Mouse (Mus musculus) CD4-positive, CD25-positive, alpha-beta regulatory T cell, adult 4 months (primary cell): ENCODE measurements at regions not wholly inside any gene's neighbourhood (a gene's known extent, or its start where the extent isn't known, plus 50 kb on each side); places are given as distances from the start of the nearest gene placed in this dataset.

ENCODE experiments used
- ATAC-seq: one replicate; pipeline ENCODE4 v1.8.0; 2017

GRCm38 (mm10) chr3:130936336-130936735, 173.9 kb upstream of the Lef1 start:
- no peak for ATAC-seq

GRCm38 (mm10) chr3:130935926-130936315, 174.3 kb upstream of the Lef1 start:
- no peak for ATAC-seq

GRCm38 (mm10) chr3:130935302-130935925, 174.9 kb upstream of the Lef1 start:
- ATAC-seq: no peak

- ATAC-seq: no peak
Measured at GRCm38 (mm10) chr3:130932723-130933122, 177.5 kb upstream of the Lef1 start.

- peak; percentile 42 for ATAC-seq
Measured at GRCm38 (mm10) chr3:130932226-130932625, 178.0 kb upstream of the Lef1 start.

- no peak for ATAC-seq
Measured at GRCm38 (mm10) chr3:130925000-130925399, 185.3 kb upstream of the Lef1 start.

GRCm38 (mm10) chr3:130923615-130923958, 186.7 kb upstream of the Lef1 start:
- ATAC-seq: peak; percentile 58

GRCm38 (mm10) chr3:130922812-130923614, 187.3 kb upstream of the Lef1 start:
- no peak for ATAC-seq

- ATAC-seq: no peak
Measured at GRCm38 (mm10) chr3:130921621-130922245, 188.5 kb upstream of the Lef1 start.

- ATAC-seq: no peak
Measured at GRCm38 (mm10) chr3:130913812-130914211, 183.6 kb upstream of the Rpl34 start.

GRCm38 (mm10) chr3:130905101-130905500, 174.9 kb upstream of the Rpl34 start:
- ATAC-seq: peak; percentile 89

GRCm38 (mm10) chr3:130903329-130903728, 173.1 kb upstream of the Rpl34 start:
- ATAC-seq: no peak

GRCm38 (mm10) chr3:130902376-130902775, 172.2 kb upstream of the Rpl34 start:
- no peak for ATAC-seq

- ATAC-seq: peak; percentile 64
Measured at GRCm38 (mm10) chr3:130901343-130901742, 171.1 kb upstream of the Rpl34 start.

GRCm38 (mm10) chr3:130900846-130901245, 170.6 kb upstream of the Rpl34 start:
- no peak for ATAC-seq

- ATAC-seq: peak; percentile 18
Measured at GRCm38 (mm10) chr3:130900054-130900840, 170.0 kb upstream of the Rpl34 start.

GRCm38 (mm10) chr3:130894168-130894814, 164.1 kb upstream of the Rpl34 start:
- peak; percentile 85 for ATAC-seq

- peak; percentile 37 for ATAC-seq
Measured at GRCm38 (mm10) chr3:130891310-130891709, 161.1 kb upstream of the Rpl34 start.

GRCm38 (mm10) chr3:130888587-130888986, 158.4 kb upstream of the Rpl34 start:
- no peak for ATAC-seq

GRCm38 (mm10) chr3:130887540-130888312, 157.5 kb upstream of the Rpl34 start:
- peak; percentile 54 for ATAC-seq

GRCm38 (mm10) chr3:130885974-130886373, 155.8 kb upstream of the Rpl34 start:
- ATAC-seq: no peak

- no peak for ATAC-seq
Measured at GRCm38 (mm10) chr3:130884393-130884792, 154.2 kb upstream of the Rpl34 start.
